Mouse (Mus musculus): Measurements from ENCODE around the gene Aldh9a1. TPM values are rescaled to one million over a fixed set of nuclear protein-coding genes. Genes with fewer than 3 reads are reported as not detected.
A peak's percentile ranks its signal among the peaks of the same experiment; 100 is the strongest.

Gene Aldh9a1
- polyA plus RNA-seq, 1 experiment from 2014 or later = 33.2 TPM

DNA sequence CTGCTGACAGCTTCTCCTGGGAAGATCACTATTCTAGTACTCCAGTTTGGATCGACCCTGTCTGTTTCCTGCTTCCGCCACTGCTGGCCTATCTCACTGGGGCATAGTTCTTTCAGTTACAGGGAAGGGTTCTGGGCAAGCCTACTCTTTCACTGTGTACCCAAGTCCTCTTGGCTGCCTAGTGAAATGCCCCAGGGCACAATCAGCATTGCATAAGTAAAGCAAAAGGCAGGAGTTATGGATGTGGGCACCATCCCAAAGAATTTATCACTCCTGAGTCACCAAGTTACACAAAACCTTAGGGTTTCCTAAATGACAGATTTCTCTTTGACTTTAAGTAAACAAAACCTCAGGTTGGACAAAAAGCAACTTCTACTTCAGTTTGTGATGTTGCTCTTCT lies 37.5 kb downstream of the Aldh9a1 start:
- Histone ChIP-seq H3K4me1 (ENCODE audit: insufficient read depth, low read depth, low read length) (no peaks in the 10 kb centered on the region), H3K4me2 (replicated peaks; ENCODE audit: low read depth, low read length) (no peak overlapping the region), H3K4me3 (ENCODE audit: low read depth, low read length) (no peak overlapping the region), H3K27me3 (replicated peaks; ENCODE audit: insufficient read depth, low read length) (no peaks in the 10 kb centered on the region), H3K9me3 (ENCODE audit: low read length) (no peaks in the 10 kb centered on the region), H3K36me3 (ENCODE audit: insufficient read depth, low read length) (no peaks in the 10 kb centered on the region), H3K27ac (ENCODE audit: low read length) (no peak overlapping the region), H3K9ac (replicated peaks; ENCODE audit: low read depth) (no peak overlapping the region)
- WGBS = 44% methylated on average over 2 of the region's 2 CpGs
- ATAC-seq (peak; percentile 90), DNase-seq (ENCODE audit: low spot score) (peak; percentile 75)
- TF ChIP-seq CTCF (IDR thresholded peaks at IDR 0.05) (no peak), EP300 (IDR thresholded peaks at IDR 0.05) (peak; percentile 51; the same call in 1 of the 2 replicates)

DNA sequence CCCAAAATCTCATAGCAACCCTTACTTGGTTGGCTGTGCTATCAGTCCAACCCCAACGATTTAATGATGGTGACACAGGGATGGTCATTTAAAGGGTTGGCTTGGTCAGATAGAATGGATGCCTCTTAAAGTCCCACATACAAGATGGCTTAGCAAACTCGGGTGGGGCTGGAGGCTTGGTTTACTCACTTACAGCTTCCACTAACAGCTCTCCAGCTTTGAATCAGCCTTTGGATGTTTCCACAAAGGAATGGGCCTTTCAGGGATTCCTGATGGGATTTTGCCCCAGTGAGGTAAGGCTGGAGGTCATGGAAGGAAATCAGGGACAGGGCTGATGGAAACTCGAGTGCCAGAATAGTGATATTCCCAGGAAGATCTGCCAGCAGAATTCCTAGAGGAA lies 38.0 kb downstream of the Aldh9a1 start:
- H3K27me3 ChIP-seq (replicated peaks; ENCODE audit: insufficient read depth, low read length) = no peaks in the 10 kb centered on the region
- no peak overlapping the region for H3K4me3 ChIP-seq (ENCODE audit: low read depth, low read length)
- DNase-seq (ENCODE audit: low spot score) (no peak), ATAC-seq (no peak)
- 84% methylated on average over 3 of the region's 3 CpGs for WGBS
- no peaks in the 10 kb centered on the region for H3K36me3 ChIP-seq (ENCODE audit: insufficient read depth, low read length)
- H3K4me1 ChIP-seq (ENCODE audit: insufficient read depth, low read depth, low read length) = peaks cover 3% of the 10 kb centered on the region; the same call in 1 of the 2 replicates
- TF ChIP-seq CTCF (IDR thresholded peaks at IDR 0.05) (no peak), EP300 (IDR thresholded peaks at IDR 0.05) (no peak)
- peak overlapping the region; percentile 20; the same call in 1 of the 2 replicates for H3K27ac ChIP-seq (ENCODE audit: low read length)
- H3K9ac ChIP-seq (replicated peaks; ENCODE audit: low read depth) = no peak overlapping the region
- no peak overlapping the region for H3K4me2 ChIP-seq (replicated peaks; ENCODE audit: low read depth, low read length)
- H3K9me3 ChIP-seq (ENCODE audit: low read length) = no peaks in the 10 kb centered on the region

- Histone ChIP-seq H3K9me3 (ENCODE audit: low read length) (no peaks in the 10 kb centered on the region), H3K36me3 (ENCODE audit: insufficient read depth, low read length) (no peaks in the 10 kb centered on the region), H3K4me2 (replicated peaks; ENCODE audit: low read depth, low read length) (no peak overlapping the region), H3K27me3 (replicated peaks; ENCODE audit: insufficient read depth, low read length) (no peaks in the 10 kb centered on the region), H3K4me1 (ENCODE audit: insufficient read depth, low read depth, low read length) (peaks cover 10% of the 10 kb centered on the region; the same call in 1 of the 2 replicates), H3K4me3 (ENCODE audit: low read depth, low read length) (no peak overlapping the region), H3K27ac (ENCODE audit: low read length) (no peak overlapping the region), H3K9ac (replicated peaks; ENCODE audit: low read depth) (no peak overlapping the region)
- no peak for TF ChIP-seq CTCF (IDR thresholded peaks at IDR 0.05)
- no peak for TF ChIP-seq EP300 (IDR thresholded peaks at IDR 0.05)
- DNase-seq (ENCODE audit: low spot score) (no peak), ATAC-seq (no peak)
- 76% methylated on average over 6 of the region's 6 CpGs for WGBS
Measured at GRCm38 (mm10) chr1:167388571-167388970, 38.8 kb downstream of the Aldh9a1 start.

- Histone ChIP-seq H3K36me3 (ENCODE audit: insufficient read depth, low read length) (no peaks in the 10 kb centered on the region), H3K9me3 (ENCODE audit: low read length) (no peaks in the 10 kb centered on the region), H3K9ac (replicated peaks; ENCODE audit: low read depth) (no peak overlapping the region), H3K4me2 (replicated peaks; ENCODE audit: low read depth, low read length) (no peak overlapping the region), H3K4me3 (ENCODE audit: low read depth, low read length) (no peak overlapping the region), H3K4me1 (ENCODE audit: insufficient read depth, low read depth, low read length) (peaks cover 10% of the 10 kb centered on the region; the same call in 1 of the 2 replicates), H3K27me3 (replicated peaks; ENCODE audit: insufficient read depth, low read length) (no peaks in the 10 kb centered on the region), H3K27ac (ENCODE audit: low read length) (no peak overlapping the region)
- TF ChIP-seq CTCF (IDR thresholded peaks at IDR 0.05) = no peak
- ATAC-seq = no peak
- 85% methylated on average over 7 of the region's 7 CpGs for WGBS
- DNase-seq (ENCODE audit: low spot score) = no peak
Measured at GRCm38 (mm10) chr1:167389584-167389983, 39.8 kb downstream of the Aldh9a1 start.

DNA sequence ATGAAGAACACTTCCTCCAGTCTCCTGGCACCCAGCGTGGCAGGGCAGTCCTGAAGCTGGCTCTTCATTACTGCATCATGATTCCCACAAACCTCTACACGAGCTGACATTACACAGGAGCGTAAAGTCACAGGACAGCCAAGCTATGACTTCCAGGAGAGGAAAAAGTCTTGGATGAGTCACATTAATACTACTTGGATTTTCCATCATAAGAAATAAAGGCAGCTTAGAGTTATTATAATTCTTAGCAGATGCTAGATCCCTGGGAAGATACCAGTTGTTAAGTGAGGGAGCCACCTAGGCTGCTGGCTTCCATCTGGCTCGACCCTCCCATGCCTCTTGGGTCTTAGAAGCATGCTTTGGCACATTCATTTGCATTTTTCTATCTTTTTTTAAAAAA lies 40.6 kb downstream of the Aldh9a1 start:
- no peaks in the 10 kb centered on the region for H3K27me3 ChIP-seq (replicated peaks; ENCODE audit: insufficient read depth, low read length)
- H3K9ac ChIP-seq (replicated peaks; ENCODE audit: low read depth) = no peak overlapping the region
- H3K9me3 ChIP-seq (ENCODE audit: low read length) = no peaks in the 10 kb centered on the region
- H3K4me2 ChIP-seq (replicated peaks; ENCODE audit: low read depth, low read length) = no peak overlapping the region
- H3K4me1 ChIP-seq (ENCODE audit: insufficient read depth, low read depth, low read length) = peaks cover 10% of the 10 kb centered on the region; the same call in 1 of the 2 replicates
- no peaks in the 10 kb centered on the region for H3K36me3 ChIP-seq (ENCODE audit: insufficient read depth, low read length)
- H3K27ac ChIP-seq (ENCODE audit: low read length) = no peak overlapping the region
- DNase-seq (ENCODE audit: low spot score) (no peak), ATAC-seq (no peak)
- TF ChIP-seq CTCF (IDR thresholded peaks at IDR 0.05) = no peak
- no peak for TF ChIP-seq EP300 (IDR thresholded peaks at IDR 0.05)
- H3K4me3 ChIP-seq (ENCODE audit: low read depth, low read length) = no peak overlapping the region
- 69% methylated on average over 4 of the region's 4 CpGs for WGBS

GRCm38 (mm10) chr1:167391241-167391640 lies 41.5 kb downstream of the Aldh9a1 start:
- H3K9ac ChIP-seq (replicated peaks; ENCODE audit: low read depth) = no peak overlapping the region
- no peak overlapping the region for H3K4me2 ChIP-seq (replicated peaks; ENCODE audit: low read depth, low read length)
- TF ChIP-seq CTCF (IDR thresholded peaks at IDR 0.05) (no peak), EP300 (IDR thresholded peaks at IDR 0.05) (no peak)
- no peaks in the 10 kb centered on the region for H3K9me3 ChIP-seq (ENCODE audit: low read length)
- DNase-seq (ENCODE audit: low spot score) (no peak), ATAC-seq (no peak)
- no peak overlapping the region for H3K27ac ChIP-seq (ENCODE audit: low read length)
- peaks cover 10% of the 10 kb centered on the region; the same call in 1 of the 2 replicates for H3K4me1 ChIP-seq (ENCODE audit: insufficient read depth, low read depth, low read length)
- 81% methylated on average over 6 of the region's 6 CpGs for WGBS
- H3K4me3 ChIP-seq (ENCODE audit: low read depth, low read length) = no peak overlapping the region
- no peaks in the 10 kb centered on the region for H3K27me3 ChIP-seq (replicated peaks; ENCODE audit: insufficient read depth, low read length)
- H3K36me3 ChIP-seq (ENCODE audit: insufficient read depth, low read length) = no peaks in the 10 kb centered on the region

Measured in lung, postnatal 0 days (tissue).